Comparison of ENCODE assay signal across 28 mouse cellular contexts in the genomic region with DNA sequence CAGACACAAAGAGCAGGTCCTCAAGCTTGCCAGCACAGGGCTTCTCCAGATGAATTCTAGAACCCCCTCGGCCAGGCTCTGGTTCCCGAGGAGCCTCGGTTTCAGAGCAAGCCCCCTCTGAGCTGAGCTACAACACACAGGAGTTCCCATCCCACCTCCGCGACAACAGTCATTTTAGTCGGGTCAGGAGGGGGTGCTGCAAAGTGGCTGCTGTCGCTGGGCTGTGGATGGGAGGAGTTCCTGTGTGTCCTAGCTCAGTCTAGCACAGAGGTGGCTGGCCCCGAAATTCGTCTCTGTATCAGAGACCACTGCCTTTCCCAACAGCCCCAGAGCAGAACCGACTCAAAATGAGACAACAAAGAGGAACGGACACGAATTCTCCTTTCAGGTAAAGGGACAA. TPM values are rescaled to one million over a fixed set of nuclear protein-coding genes. Genes with fewer than 3 reads are reported as not detected.
DNase-seq lines count a peak whose midpoint lies in the region; ATAC-seq lines count a peak whose summit lies in the region.
"Had no signal": no experiment of that assay in that cellular context is flagged by ENCODE, and none has a peak within 500 bp of the region (broad histone marks: within the 10 kb centered on the region; RNA-seq: fewer than 3 reads in every experiment).

No protein-coding gene starts in this region.

- no peak overlapping the region for H3K4me3 ChIP-seq in hindbrain, embryonic 11.5 days (ENCODE audit: low read depth, low read length)
- H3K4me3 ChIP-seq in hindbrain, embryonic 14.5 days (replicated peaks; ENCODE audit: low read length) = no peak overlapping the region
- peak overlapping the region; percentile 94 for H3K4me3 ChIP-seq in megakaryocyte, embryonic 14.5 days (replicated peaks)
- H3K4me3 ChIP-seq: embryonic facial prominence, embryonic 12.5 days had no signal

- no peaks in the 10 kb centered on the region for H3K36me3 ChIP-seq in hindbrain, embryonic 11.5 days (ENCODE audit: control insufficient read depth, insufficient read depth, low read length)
- peaks cover 6% of the 10 kb centered on the region; the same call in 1 of the 2 replicates for H3K36me3 ChIP-seq in hindbrain, embryonic 14.5 days (replicated peaks; ENCODE audit: control insufficient read depth, insufficient read depth)
- peaks cover 62% of the 10 kb centered on the region for H3K36me3 ChIP-seq in megakaryocyte, embryonic 14.5 days (replicated peaks; ENCODE audit: low read length)
- H3K36me3 ChIP-seq: embryonic facial prominence, embryonic 12.5 days; embryonic facial prominence, embryonic 15.5 days; hindbrain, embryonic 10.5 days; hindbrain, embryonic 15.5 days had no signal

- no peak for ATAC-seq in hindbrain, embryonic 11.5 days (ENCODE audit: low FRiP score)
- ATAC-seq in hindbrain, embryonic 14.5 days (ENCODE audit: low FRiP score) = no peak
- ATAC-seq in megakaryocyte, adult 5-6 weeks (ENCODE audit: poor library complexity, severe bottlenecking) = no peak
- ATAC-seq: CD4-positive, CD25-positive, alpha-beta regulatory T cell, adult 4 months; forebrain, embryonic 14.5 days; forebrain, postnatal 0 days; intestine, postnatal 0 days had no signal

- H3K4me1 ChIP-seq in hindbrain, embryonic 11.5 days (replicated peaks; ENCODE audit: control insufficient read depth, insufficient read depth, low read length) = peaks cover 15% of the 10 kb centered on the region
- peaks cover 21% of the 10 kb centered on the region for H3K4me1 ChIP-seq in hindbrain, embryonic 14.5 days (replicated peaks; ENCODE audit: control insufficient read depth, insufficient read depth, low read length)
- peaks cover 85% of the 10 kb centered on the region for H3K4me1 ChIP-seq in megakaryocyte, embryonic 14.5 days

- H3K9ac ChIP-seq in hindbrain, embryonic 11.5 days (ENCODE audit: low read depth, low read length) = no peak overlapping the region
- no peak overlapping the region for H3K9ac ChIP-seq in hindbrain, embryonic 14.5 days
- H3K9ac ChIP-seq: embryonic facial prominence, embryonic 12.5 days; embryonic facial prominence, embryonic 15.5 days; forebrain, postnatal 0 days; hindbrain, embryonic 15.5 days had no signal

- DNase-seq in embryo, embryonic 10.5 days (ENCODE audit: low spot score) = peak; percentile 10
- DNase-seq in embryo, embryonic 10 days (ENCODE audit: low spot score) = no peak
- DNase-seq in hindbrain, embryonic 11.5 days (ENCODE audit: low spot score) = peak; percentile 17
- DNase-seq in hindbrain, embryonic 14.5 days (ENCODE audit: low spot score) = no peak
- DNase-seq: adrenal gland, adult 2 months; adrenal gland, postnatal 14 days; cerebellum, adult 11 months; cerebellum, postnatal 25 days; gastrocnemius, adult 2 months; gastrocnemius, postnatal 14 days; heart, adult 18-20 months; heart, postnatal 36 days had no signal

- WGBS in hindbrain, embryonic 11.5 days = 55% methylated on average over 12 of the region's 12 CpGs
- WGBS in hindbrain, embryonic 14.5 days = 50% methylated on average over 12 of the region's 12 CpGs

- no peak overlapping the region for H3K4me2 ChIP-seq in hindbrain, embryonic 11.5 days (replicated peaks; ENCODE audit: low read depth, low read length)
- no peak overlapping the region for H3K4me2 ChIP-seq in hindbrain, embryonic 14.5 days (replicated peaks)
- H3K4me2 ChIP-seq: heart, embryonic 11.5 days had no signal

- no peak overlapping the region for H3K27ac ChIP-seq in hindbrain, embryonic 11.5 days (ENCODE audit: low read depth, low read length)
- H3K27ac ChIP-seq in hindbrain, embryonic 14.5 days = no peak overlapping the region
- H3K27ac ChIP-seq: embryonic facial prominence, embryonic 12.5 days; embryonic facial prominence, embryonic 15.5 days; gastrocnemius, adult 2 months; hindbrain, embryonic 10.5 days; hindbrain, embryonic 15.5 days had no signal

- H3K9me3 ChIP-seq in hindbrain, embryonic 11.5 days (ENCODE audit: control insufficient read depth, low read length) = no peaks in the 10 kb centered on the region
- no peaks in the 10 kb centered on the region for H3K9me3 ChIP-seq in hindbrain, embryonic 14.5 days (ENCODE audit: control insufficient read depth, low read length)
- no peaks in the 10 kb centered on the region for H3K9me3 ChIP-seq in megakaryocyte, embryonic 14.5 days
- H3K9me3 ChIP-seq: embryonic facial prominence, embryonic 12.5 days; embryonic facial prominence, embryonic 15.5 days; hindbrain, embryonic 10.5 days; hindbrain, embryonic 15.5 days had no signal

- peaks cover 46% of the 10 kb centered on the region for H3K27me3 ChIP-seq in hindbrain, embryonic 11.5 days (ENCODE audit: control insufficient read depth, insufficient read depth, low read length)
- peaks cover 67% of the 10 kb centered on the region for H3K27me3 ChIP-seq in hindbrain, embryonic 14.5 days (ENCODE audit: control insufficient read depth, insufficient read depth, low read length)
- H3K27me3 ChIP-seq in megakaryocyte, embryonic 14.5 days (replicated peaks) = no peaks in the 10 kb centered on the region

RNA-seq across cellular contexts. Expression of gene Gp5, which starts 3.3 kb away (rescaled TPM):
- 1.3 and 2.4 TPM in 2 replicates for polyA plus RNA-seq in hindbrain, embryonic 11.5 days (2014; fragmentation: Nextera tagmentation; extraction: Ambion mirVana)
- 0.64 and 0.68 TPM in 2 replicates for polyA plus RNA-seq in hindbrain, embryonic 14.5 days (2014; fragmentation: Nextera tagmentation; extraction: Ambion mirVana)
- polyA plus RNA-seq in megakaryocyte, embryonic 14.5 days (2012; ENCODE audit: insufficient read depth, low replicate concordance) = 1,707 and 3,704 TPM in 2 replicates
- total RNA-seq in megakaryocyte, adult 5-6 weeks (2015) = 0.07 and 0.38 TPM in 2 replicates
- total RNA-seq in megakaryocyte, adult 5-6 weeks (2017) = not detected in 2 replicates
- total RNA-seq: gastrocnemius, adult 2 months had no signal
- polyA plus RNA-seq: CD4-positive, CD25-positive, alpha-beta regulatory T cell, adult 4 months had no signal

RNA-seq across cellular contexts. Expression of gene Lrrc15, which starts 24.2 kb away (rescaled TPM):
- polyA plus RNA-seq in hindbrain, embryonic 11.5 days (2014; fragmentation: Nextera tagmentation; extraction: Ambion mirVana) = 0.91 and 1.1 TPM in 2 replicates
- polyA plus RNA-seq in hindbrain, embryonic 14.5 days (2014; fragmentation: Nextera tagmentation; extraction: Ambion mirVana) = 0.31 and 0.39 TPM in 2 replicates
- 0.11 TPM in 1 of 2 replicates, not detected in the other for polyA plus RNA-seq in megakaryocyte, embryonic 14.5 days (2012; ENCODE audit: insufficient read depth, low replicate concordance)
- not detected in 2 replicates for total RNA-seq in megakaryocyte, adult 5-6 weeks (2015)
- total RNA-seq in megakaryocyte, adult 5-6 weeks (2017) = not detected in 2 replicates
- total RNA-seq: MEL had no signal
- polyA plus RNA-seq: CD4-positive, CD25-positive, alpha-beta regulatory T cell, adult 4 months; cortical plate, adult 2 months; frontal cortex, adult 2 months had no signal

RNA-seq across cellular contexts. Expression of gene Cpn2, which starts 40.0 kb away (rescaled TPM):
- not detected in 2 replicates for polyA plus RNA-seq in hindbrain, embryonic 11.5 days (2014; fragmentation: Nextera tagmentation; extraction: Ambion mirVana)
- polyA plus RNA-seq in hindbrain, embryonic 14.5 days (2014; fragmentation: Nextera tagmentation; extraction: Ambion mirVana) = not detected in 2 replicates
- polyA plus RNA-seq in megakaryocyte, embryonic 14.5 days (2012; ENCODE audit: insufficient read depth, low replicate concordance) = not detected in 2 replicates
- total RNA-seq in megakaryocyte, adult 5-6 weeks (2015) = not detected in 2 replicates
- not detected in 2 replicates for total RNA-seq in megakaryocyte, adult 5-6 weeks (2017)
- total RNA-seq: forebrain, postnatal 0 days; gastrocnemius, adult 2 months; gastrocnemius, postnatal 14 days; MEL had no signal
- polyA plus RNA-seq: CD4-positive, CD25-positive, alpha-beta regulatory T cell, adult 4 months; cortical plate, adult 2 months; embryonic facial prominence, embryonic 12.5 days; embryonic facial prominence, embryonic 15.5 days; forebrain, embryonic 11.5 days; forebrain, embryonic 14.5 days; forebrain, postnatal 0 days; frontal cortex, adult 2 months; heart, embryonic 11.5 days; heart, embryonic 14.5 days; hindbrain, embryonic 10.5 days; hindbrain, embryonic 15.5 days had no signal

Comparison
In these comparisons a context has a peak if more than half of its experiments do, and no peak if none do; other contexts are left out.
1. DNase-seq: peak in embryo, embryonic 10.5 days (single experiment) and hindbrain, embryonic 11.5 days (single experiment); none in embryo, embryonic 10 days (single experiment) and hindbrain, embryonic 14.5 days (single experiment).
2. RNA of gene Gp5, which starts 3.3 kb away (polyA plus RNA-seq): 1,707 to 3,704 TPM in megakaryocyte, embryonic 14.5 days; 1.3 to 2.4 TPM in hindbrain, embryonic 11.5 days and 0.64 to 0.68 TPM in hindbrain, embryonic 14.5 days; every median in the first group is over 100 times any median in the second.